Mouse (Mus musculus) forebrain, embryonic 14.5 days (tissue): ENCODE results near the gene Efna5. TPM values are rescaled to one million over a fixed set of nuclear protein-coding genes. Genes with fewer than 3 reads are reported as not detected.

Source experiments
- ATAC-seq: fragments of 200-750 bp; cut with Nextera tagmentation; 2 replicates; pipeline ENCODE4 v1.8.0; 2017; ENCODE audit warnings: mild to moderate bottlenecking, moderate library complexity
- DNase-seq: peaks from one replicate; pipeline ENCODE4 v3.0.0-alpha.2; 2015; ENCODE audit warnings: low spot score
- H3K27ac ChIP-seq: fragments of 300-500 bp; sonication (generic); 2 replicates; pipeline ENCODE4 v1.5.1; 2014; ENCODE audit warnings: low read depth, mild to moderate bottlenecking, control low read depth, low read length, moderate library complexity
- H3K27me3 ChIP-seq: fragments of 300-500 bp; sonication (generic); replicated peaks from 2 replicates; pipeline ENCODE4 v1.6.1; 2014; ENCODE audit warnings: low read length, control low read depth, mixed read lengths; ENCODE audit not compliant: control insufficient read depth, insufficient read depth
- H3K36me3 ChIP-seq: fragments of 300-500 bp; sonication (generic); 2 replicates; pipeline ENCODE4 v1.6.1; 2014; ENCODE audit warnings: low read length, control low read depth; ENCODE audit not compliant: control insufficient read depth, insufficient read depth
- H3K4me1 ChIP-seq: fragments of 300-500 bp; sonication (generic); 2 replicates; pipeline ENCODE4 v1.6.1; 2014; ENCODE audit warnings: antibody characterized with exemption, low read length, control low read depth; ENCODE audit not compliant: control insufficient read depth, insufficient read depth
- H3K4me2 ChIP-seq: fragments of 300-500 bp; sonication (generic); 2 replicates; pipeline ENCODE4 v1.6.1; 2014; ENCODE audit warnings: mild to moderate bottlenecking, control low read depth, low read length
- H3K4me3 ChIP-seq: fragments of 300-500 bp; sonication (generic); 2 replicates; pipeline ENCODE4 v1.5.1; 2014; ENCODE audit warnings: low read depth, low read length, control low read depth
- H3K9ac ChIP-seq: fragments of 300-500 bp; sonication (generic); 2 replicates; pipeline ENCODE4 v1.6.1; 2014; ENCODE audit warnings: mild to moderate bottlenecking, low read length, control low read depth, moderate library complexity
- H3K9me3 ChIP-seq: fragments of 300-500 bp; sonication (generic); replicated peaks from 2 replicates; pipeline ENCODE4 v1.6.1; 2016; ENCODE audit warnings: low read length, control low read depth, mixed read lengths; ENCODE audit not compliant: control insufficient read depth
- WGBS: fragments of 180-500 bp; shearing (Covaris S2); extraction: QIAGEN DNeasy Blood & Tissue Kit; methylation state at CpG from one replicate; pipeline ENCODE4 v1.1.7; 2014; 5-methylcytosine and 5-hydroxymethylcytosine counted together
- polyA plus RNA-seq: library from polyadenylated mRNA; unstranded; fragments of >200 nt; fragmentation: Nextera tagmentation; extraction: Ambion mirVana; gene quantifications from 2 replicates; pipeline ENCODE4 v1.2.1, GENCODE M21; 2014

The Efna5 gene
- polyA plus RNA-seq, 1 experiment from 2014 or later: 18.8 TPM

GRCm38 (mm10) chr17:62787855-62788254 lies 93.3 kb downstream of the Efna5 start:
- DNase-seq (no peak), ATAC-seq (no peak)
- H3K9me3 ChIP-seq: no peaks in the 10 kb centered on the region
- H3K9ac ChIP-seq: no peak overlapping the region
- 16% methylated on average over 3 of the region's 3 CpGs for WGBS
- no peak overlapping the region for H3K4me3 ChIP-seq
- H3K36me3 ChIP-seq: no peaks in the 10 kb centered on the region
- no peak overlapping the region for H3K27ac ChIP-seq
- H3K4me2 ChIP-seq: no peak overlapping the region
- peaks cover 24% of the 10 kb centered on the region for H3K4me1 ChIP-seq
- H3K27me3 ChIP-seq: 0 out of 2 replicates have a peak, but pooled peaks cover 4% of the 10 kb centered on the region

GRCm38 (mm10) chr17:62786602-62786907 lies 94.6 kb downstream of the Efna5 start:
- ATAC-seq (no peak), DNase-seq (no peak)
- Histone ChIP-seq H3K27ac (no peak overlapping the region), H3K4me2 (no peak overlapping the region), H3K4me3 (no peak overlapping the region), H3K27me3 (0 out of 2 replicates have a peak, but pooled peaks cover 4% of the 10 kb centered on the region), H3K9ac (no peak overlapping the region), H3K36me3 (no peaks in the 10 kb centered on the region), H3K4me1 (peaks cover 24% of the 10 kb centered on the region), H3K9me3 (no peaks in the 10 kb centered on the region)
- 21% methylated on average over 7 of the region's 7 CpGs for WGBS

GRCm38 (mm10) chr17:62785781-62786601 lies 95.1 kb downstream of the Efna5 start:
- H3K4me3 ChIP-seq: no peak overlapping the region
- no peak overlapping the region for H3K4me2 ChIP-seq
- WGBS: 46% methylated on average over 4 of the region's 4 CpGs
- 0 out of 2 replicates have a peak, but pooled peaks cover 4% of the 10 kb centered on the region for H3K27me3 ChIP-seq
- no peak overlapping the region for H3K9ac ChIP-seq
- no peak overlapping the region for H3K27ac ChIP-seq
- no peak for ATAC-seq
- H3K4me1 ChIP-seq: peaks cover 24% of the 10 kb centered on the region
- H3K9me3 ChIP-seq: no peaks in the 10 kb centered on the region
- no peaks in the 10 kb centered on the region for H3K36me3 ChIP-seq
- peak; percentile 21 for DNase-seq

- peak overlapping the region; percentile 48 for H3K4me2 ChIP-seq
- H3K36me3 ChIP-seq: no peaks in the 10 kb centered on the region
- DNase-seq (peak; percentile 46), ATAC-seq (peak; percentile 35)
- 0 out of 2 replicates have a peak, but pooled peaks cover 4% of the 10 kb centered on the region for H3K27me3 ChIP-seq
- H3K27ac ChIP-seq: no peak overlapping the region
- H3K4me3 ChIP-seq: peak overlapping the region; percentile 19
- 20% methylated on average over 27 of the region's 27 CpGs for WGBS
- H3K9me3 ChIP-seq: no peaks in the 10 kb centered on the region
- H3K4me1 ChIP-seq: peaks cover 20% of the 10 kb centered on the region
- H3K9ac ChIP-seq: peak overlapping the region; percentile 44; the same call in 1 of the 2 replicates
These were observed 96.6 kb downstream of the Efna5 start for GRCm38 (mm10) chr17:62784274-62785171.

- Histone ChIP-seq H3K4me2 (peak overlapping the region; percentile 48), H3K9me3 (no peaks in the 10 kb centered on the region), H3K27me3 (0 out of 2 replicates have a peak, but pooled peaks cover 4% of the 10 kb centered on the region), H3K9ac (peak overlapping the region; percentile 44; the same call in 1 of the 2 replicates), H3K4me1 (peaks cover 12% of the 10 kb centered on the region), H3K36me3 (no peaks in the 10 kb centered on the region), H3K27ac (no peak overlapping the region), H3K4me3 (peak overlapping the region; percentile 19)
- ATAC-seq (peak; percentile 78), DNase-seq (peak; percentile 91)
- 18% methylated on average over 13 of the region's 13 CpGs for WGBS
These were observed 97.4 kb downstream of the Efna5 start for GRCm38 (mm10) chr17:62783524-62784273.

- H3K27ac ChIP-seq: no peak overlapping the region
- H3K4me2 ChIP-seq: no peak overlapping the region
- H3K4me3 ChIP-seq: no peak overlapping the region
- H3K27me3 ChIP-seq: 0 out of 2 replicates have a peak, but pooled peaks cover 4% of the 10 kb centered on the region
- ATAC-seq: no peak
- H3K9ac ChIP-seq: no peak overlapping the region
- no peaks in the 10 kb centered on the region for H3K9me3 ChIP-seq
- H3K4me1 ChIP-seq: peaks cover 8% of the 10 kb centered on the region; the same call in 1 of the 2 replicates
- DNase-seq: no peak
- WGBS: 70% methylated on average over 13 of the region's 13 CpGs
- H3K36me3 ChIP-seq: no peaks in the 10 kb centered on the region
These were observed 98.2 kb downstream of the Efna5 start for GRCm38 (mm10) chr17:62782826-62783404.

GRCm38 (mm10) chr17:62781120-62781519 lies 100.0 kb downstream of the Efna5 start:
- Histone ChIP-seq H3K27ac (no peak overlapping the region), H3K36me3 (no peaks in the 10 kb centered on the region), H3K4me1 (peaks cover 8% of the 10 kb centered on the region; the same call in 1 of the 2 replicates), H3K4me2 (no peak overlapping the region), H3K9ac (no peak overlapping the region), H3K4me3 (no peak overlapping the region), H3K9me3 (no peaks in the 10 kb centered on the region), H3K27me3 (no peaks in the 10 kb centered on the region)
- ATAC-seq (no peak), DNase-seq (no peak)
- 91% methylated on average over 5 of the region's 6 CpGs for WGBS

- Histone ChIP-seq H3K36me3 (no peaks in the 10 kb centered on the region), H3K9ac (no peak overlapping the region), H3K9me3 (no peaks in the 10 kb centered on the region), H3K4me3 (no peak overlapping the region), H3K27ac (no peak overlapping the region), H3K27me3 (no peaks in the 10 kb centered on the region), H3K4me2 (no peak overlapping the region), H3K4me1 (no peaks in the 10 kb centered on the region)
- no peak for ATAC-seq
- WGBS: 44% methylated on average over 10 of the region's 10 CpGs
- no peak for DNase-seq
These were observed 103.1 kb downstream of the Efna5 start for GRCm38 (mm10) chr17:62777858-62778564.
